Mouse (Mus musculus): ENCODE measurements at regions not wholly inside any gene's neighbourhood (a gene's known extent, or its start where the extent isn't known, plus 50 kb on each side); places are given as distances from the start of the nearest gene placed in this dataset.

DNA sequence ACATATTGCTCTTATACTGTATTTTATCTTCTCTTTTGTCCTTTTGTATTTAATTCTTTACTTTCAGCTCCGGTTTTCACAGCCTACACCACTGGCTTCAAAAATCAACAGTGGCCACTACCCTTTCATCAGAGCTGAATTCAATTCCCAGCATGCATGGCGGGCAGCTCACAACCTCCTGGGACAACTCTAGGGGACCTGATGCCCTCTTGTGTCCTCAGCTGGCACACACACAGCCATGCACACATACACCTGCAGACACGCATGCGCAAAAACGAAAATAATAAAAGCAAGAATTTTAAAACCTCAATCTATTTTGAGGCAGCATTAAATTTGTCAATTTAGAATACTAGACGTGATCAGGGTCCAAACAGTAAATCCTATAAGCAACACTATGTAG, 82.6 kb upstream of the Samsn1 start:
- TF ChIP-seq CTCF (conservative IDR thresholded peaks at IDR 0.05 in 1 of 2, IDR thresholded peaks at IDR 0.05 in 1 of 2; ENCODE audit: low read depth in 2 of 2, low read length in 2 of 2), result no peak
- no peak for TF ChIP-seq ZC3H11A (IDR thresholded peaks at IDR 0.05; ENCODE audit: low read depth, low read length)
- no peak for TF ChIP-seq NELFE (IDR thresholded peaks at IDR 0.05; ENCODE audit: low read depth, low read length)
- no peak for TF ChIP-seq SIN3A (IDR thresholded peaks at IDR 0.05; ENCODE audit: low read length)
- no peak for TF ChIP-seq MAFK (IDR thresholded peaks at IDR 0.05; ENCODE audit: insufficient replicate concordance, low read length)
- TF ChIP-seq KAT2A (IDR thresholded peaks at IDR 0.05; ENCODE audit: insufficient replicate concordance, low read length), result no peak
